Mouse (Mus musculus): ENCODE measurements at regions not wholly inside any gene's neighbourhood (a gene's known extent, or its start where the extent isn't known, plus 50 kb on each side); places are given as distances from the start of the nearest gene placed in this dataset.

- TF ChIP-seq POLR2A (IDR thresholded peaks at IDR 0.05; ENCODE audit: extremely low read depth, insufficient read depth, low read length), result no peak
- no peak for TF ChIP-seq CTCF (IDR thresholded peaks at IDR 0.05; ENCODE audit: extremely low read depth, insufficient read depth, low read length)
Measured at GRCm38 (mm10) chr4:34308921-34309563, 241.7 kb upstream of the Akirin2 start.

Data from cortical plate, adult 2 months (tissue).